Mouse (Mus musculus) heart, postnatal 10 days (tissue): Measurements from ENCODE around the gene Inpp5f. TPM values are rescaled to one million over a fixed set of nuclear protein-coding genes. Genes with fewer than 3 reads are reported as not detected.

Experiments used
- DNase-seq, 2 experiments: peaks; one replicate each; pipeline ENCODE4 v3.0.0; 2021
- intact Hi-C: fragments of 180-260 bp; cut with DNase I; formaldehyde crosslinking; loops from one replicate; pipeline ENCODE4 v1.15.1; 2025
- total RNA-seq, 2 experiments: library from RNA; stranded (reverse); gene quantifications; 2 replicates each; pipeline ENCODE4 v1.2.3; 2021

The Inpp5f gene
- total RNA-seq, 2 experiments from 2014 or later: 7.7 to 8.0 TPM

DNA sequence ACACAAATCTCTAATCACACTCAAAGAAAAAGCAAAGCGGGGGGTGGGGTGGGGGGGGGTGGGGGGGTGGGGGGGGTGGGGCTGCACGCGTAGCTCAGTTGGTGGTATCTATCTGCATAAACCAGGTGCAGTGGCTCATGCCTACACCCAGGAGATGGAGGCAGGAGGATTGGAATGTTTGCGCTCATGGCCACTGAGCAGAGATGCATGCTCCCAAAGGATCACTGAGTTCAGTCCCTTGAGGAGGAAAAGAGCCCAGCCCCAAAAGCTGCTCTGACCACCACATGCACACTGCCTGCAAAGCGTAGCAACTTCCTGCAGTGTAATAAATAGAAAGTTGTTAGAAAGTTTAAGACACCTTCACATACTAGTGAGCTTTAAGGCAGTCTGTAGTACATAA lies 116.6 kb downstream of the Inpp5f start:
- DNase-seq: no peak
- intact Hi-C loops: no loop called here

DNA sequence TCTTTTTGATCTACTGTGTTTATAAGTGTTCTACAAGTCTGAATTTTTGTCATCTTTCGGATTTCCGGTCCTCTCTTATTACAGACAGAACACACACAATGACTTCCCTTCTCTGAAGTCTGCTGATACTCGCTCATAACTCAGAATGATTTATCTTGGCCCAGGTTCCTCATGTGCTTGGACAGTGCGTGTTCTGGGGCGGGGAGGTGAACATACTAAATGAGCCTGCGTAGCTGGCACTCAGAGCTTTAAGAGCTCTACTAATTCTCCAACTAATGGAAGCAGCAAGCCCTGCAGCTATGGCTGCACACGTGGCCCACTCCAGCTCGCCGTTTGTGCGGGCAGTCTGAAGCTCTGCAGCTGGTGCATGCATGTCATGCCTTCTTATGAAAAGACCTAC lies 117.6 kb downstream of the Inpp5f start:
- peak in 1 of 2 experiments; percentile 38 for DNase-seq
- intact Hi-C loops: no loop called here

- DNase-seq: no peak
- intact Hi-C loops: no loop called here
These were observed 120.5 kb downstream of the Inpp5f start for GRCm38 (mm10) chr7:128731585-128731984.

DNA sequence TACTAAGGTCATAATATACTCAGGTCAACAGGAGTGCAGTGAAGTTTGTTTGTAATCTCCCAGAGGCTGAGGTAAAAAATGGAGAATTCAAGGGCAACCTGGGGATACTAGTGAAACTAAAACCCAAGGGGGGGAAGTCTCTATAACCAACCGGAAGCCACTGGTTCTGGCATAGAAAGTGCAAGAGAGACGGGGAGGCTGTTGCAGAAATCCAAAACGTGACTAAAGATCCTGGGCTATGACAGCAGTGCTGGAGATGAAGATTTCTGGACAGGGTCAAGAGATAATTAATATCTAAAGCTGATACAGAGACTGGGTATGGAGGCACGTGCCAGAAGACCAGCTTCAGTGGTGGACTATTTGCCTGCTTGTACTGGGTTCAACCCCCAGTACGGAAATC lies 126.9 kb downstream of the Inpp5f start:
- intact Hi-C loops: no loop called here
- DNase-seq: no peak

DNA sequence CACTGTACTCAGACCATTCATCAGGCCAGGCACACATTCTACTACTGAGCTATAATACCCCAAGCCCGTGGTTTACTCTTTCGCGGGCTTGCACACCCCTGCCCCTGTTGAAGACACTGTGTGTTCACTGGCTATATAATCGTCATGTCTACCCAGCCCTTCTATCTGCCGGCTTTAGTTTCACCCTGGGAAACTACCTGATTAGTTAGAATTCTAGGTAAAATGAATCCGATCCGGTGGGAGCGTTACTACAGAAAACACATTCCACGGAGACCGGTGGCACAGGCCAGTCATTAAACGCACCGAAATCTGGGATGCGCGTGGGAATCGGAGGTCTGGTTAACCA lies 128.0 kb downstream of the Inpp5f start:
- intact Hi-C loops: no loop called here
- no peak for DNase-seq

DNA sequence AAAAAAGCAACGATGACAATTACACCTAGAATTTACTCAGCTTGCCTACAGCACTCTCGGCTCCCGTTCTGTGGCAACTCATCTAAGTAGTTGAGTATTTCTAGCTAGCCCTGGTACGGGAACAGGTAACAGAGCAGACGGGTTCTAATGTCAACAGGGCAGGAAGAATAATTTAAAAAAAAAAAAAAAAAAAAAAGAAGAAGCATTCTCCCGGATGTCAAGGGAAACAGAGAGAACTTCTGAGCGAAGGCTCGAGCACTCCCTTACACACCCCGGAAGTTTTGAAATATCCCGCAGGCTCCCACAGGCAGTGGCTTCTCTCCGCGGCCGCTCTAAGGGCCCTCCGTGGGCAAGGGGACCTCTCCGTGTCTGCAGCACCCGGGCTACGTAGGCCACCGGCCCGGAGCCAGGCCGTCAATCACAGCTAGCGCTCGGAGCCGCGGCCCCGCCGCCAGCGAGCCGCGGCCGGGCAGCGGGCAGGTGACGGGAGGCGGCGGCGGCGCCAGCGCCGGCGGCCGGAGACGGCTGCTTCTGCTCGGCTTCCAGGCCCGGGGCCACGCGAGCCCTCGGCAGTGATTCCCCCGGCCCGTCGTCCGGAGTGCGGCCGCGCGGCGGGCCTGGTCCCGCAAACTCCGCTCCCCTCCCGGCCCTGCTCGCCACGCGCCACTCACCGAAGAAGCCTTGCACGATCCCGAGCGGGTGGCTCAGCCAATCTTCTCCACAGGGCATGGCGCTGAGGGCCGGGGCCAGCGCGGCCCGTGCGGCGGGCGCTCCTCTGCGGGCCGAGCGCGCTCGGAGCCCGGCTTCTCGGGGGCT lies 128.5 kb downstream of the Inpp5f start:
- intact Hi-C loops: no loop called here
- DNase-seq: peak; percentile 68 to 71

DNA sequence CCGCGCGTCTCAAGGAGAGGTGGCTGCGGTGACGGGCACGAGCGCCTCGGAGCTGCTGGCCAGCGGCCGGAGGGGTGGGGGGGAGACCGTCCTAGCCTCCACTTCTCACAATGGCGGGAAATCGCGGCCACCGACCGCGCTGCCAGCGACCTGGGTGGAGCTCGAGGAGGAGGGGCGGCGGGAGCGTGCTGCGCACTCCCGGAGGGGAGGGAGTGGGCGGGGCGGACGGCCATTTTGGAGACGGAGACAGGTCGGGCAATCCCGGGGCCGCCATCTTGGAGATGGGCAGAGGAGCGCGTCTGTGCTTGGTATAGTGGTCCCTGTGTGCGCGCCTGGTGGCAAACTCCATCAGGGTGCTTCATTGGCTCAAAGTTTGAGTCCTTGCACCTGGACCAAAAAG lies 129.2 kb downstream of the Inpp5f start, which contains the start of gene Mcmbp:
Gene Mcmbp, minus strand, starts transcription at position 162 of the 400 bp plus-strand sequence.
- intact Hi-C loops: no loop called here
- peak; percentile 98 for DNase-seq

GRCm38 (mm10) chr7:128743898-128744297 lies 132.8 kb downstream of the Inpp5f start:
- intact Hi-C loops: no loop called here
- no peak for DNase-seq

DNA sequence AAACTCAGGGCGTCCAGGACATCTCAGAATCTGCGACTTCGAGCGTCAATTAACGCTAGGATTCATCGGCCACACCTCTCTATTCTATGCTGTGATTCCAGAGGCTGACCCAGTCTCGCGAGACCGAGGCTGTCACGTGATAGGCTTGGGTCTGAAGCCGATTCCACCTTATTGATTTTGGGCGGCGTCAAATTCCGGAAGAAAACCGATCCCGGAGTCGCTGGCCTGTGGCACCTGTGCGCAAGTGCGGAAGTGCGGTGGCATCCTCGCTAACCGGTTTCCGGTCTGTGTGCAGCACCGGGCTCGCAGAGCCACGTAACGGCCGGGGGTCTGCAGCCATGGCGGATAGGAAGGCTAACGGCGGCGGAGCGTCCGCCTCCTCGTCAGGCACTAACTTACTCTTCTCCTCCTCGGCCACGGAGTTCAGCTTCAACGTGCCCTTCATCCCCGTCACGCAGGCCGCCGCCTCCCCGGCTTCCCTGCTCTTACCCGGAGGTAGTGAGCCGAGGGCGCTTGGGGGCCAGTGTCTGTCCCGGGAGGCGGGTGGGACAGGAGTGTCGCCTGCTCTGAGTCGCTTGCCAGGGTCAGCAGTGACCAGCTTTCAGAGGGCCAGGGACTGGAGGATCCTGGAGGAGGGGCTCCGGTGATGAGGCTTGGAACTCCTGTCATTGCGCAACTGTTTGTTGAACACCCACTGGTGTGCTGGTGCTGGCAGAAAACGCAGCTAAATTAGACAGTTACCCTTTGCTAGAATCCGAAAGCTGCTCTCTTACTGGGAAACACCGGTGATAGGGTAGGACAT lies 133.8 kb downstream of the Inpp5f start, which contains the start of gene Sec23ip:
Gene Sec23ip, plus strand, starts transcription at position 260 of the 802 bp plus-strand sequence.
- intact Hi-C loops: no loop called here
- peak; percentile 99 for DNase-seq

Other genes with a start within 250 kb of the Inpp5f start
- 10 to 100 TPM; 10.7 to 10.9 TPM for gene Rgs10, start 192.6 kb upstream of the Inpp5f start, total RNA-seq
- gene Tial1, start 149.6 kb upstream of the Inpp5f start, total RNA-seq: 10 to 100 TPM; 52.5 to 54.6 TPM
- 100 to 1,000 TPM; 157 to 160 TPM for gene Bag3, start 87.7 kb upstream of the Inpp5f start, total RNA-seq
- 10 to 100 TPM; 33.1 to 35.9 TPM for gene Mcmbp, start 129.2 kb downstream of the Inpp5f start, total RNA-seq
- gene Sec23ip, start 133.6 kb downstream of the Inpp5f start, total RNA-seq: 10 to 100 TPM; 29.3 to 30.0 TPM